Mouse (Mus musculus) lung, embryonic 14.5 days (tissue): ENCODE data around the gene Slc25a41. TPM values are rescaled to one million over a fixed set of nuclear protein-coding genes. Genes with fewer than 3 reads are reported as not detected.
A peak's percentile ranks its signal among the peaks of the same experiment; 100 is the strongest.

Experiments
- ATAC-seq: fragments of 200-750 bp; cut with Nextera tagmentation; 2 replicates; pipeline ENCODE4 v1.8.0; 2017; ENCODE audit warnings: mild to moderate bottlenecking, moderate TSS enrichment, moderate library complexity; ENCODE audit not compliant: insufficient read depth
- DNase-seq: peaks from one replicate; pipeline ENCODE4 v3.0.0-alpha.2; 2015
- H3K27ac ChIP-seq: fragments of 300-500 bp; sonication (generic); 2 replicates; pipeline ENCODE4 v1.5.1; 2014; ENCODE audit warnings: low read depth, mild to moderate bottlenecking, moderate library complexity
- H3K27me3 ChIP-seq: fragments of 300-500 bp; sonication (generic); 2 replicates; pipeline ENCODE4 v1.6.1; 2014; ENCODE audit warnings: low read length, control low read depth; ENCODE audit not compliant: insufficient read depth
- H3K36me3 ChIP-seq: fragments of 300-500 bp; sonication (generic); 2 replicates; pipeline ENCODE4 v1.6.1; 2014; ENCODE audit warnings: control low read depth; ENCODE audit not compliant: insufficient read depth
- H3K4me1 ChIP-seq: fragments of 300-500 bp; sonication (generic); 2 replicates; pipeline ENCODE4 v1.6.1; 2014; ENCODE audit warnings: antibody characterized with exemption, control low read depth; ENCODE audit not compliant: insufficient read depth
- H3K4me2 ChIP-seq: fragments of 300-500 bp; sonication (generic); 2 replicates; pipeline ENCODE4 v1.6.1; 2014; ENCODE audit warnings: mild to moderate bottlenecking
- H3K4me3 ChIP-seq: fragments of 300-500 bp; sonication (generic); 2 replicates; pipeline ENCODE4 v1.5.1; 2014; ENCODE audit warnings: low read depth, low read length
- H3K9ac ChIP-seq: fragments of 300-500 bp; sonication (generic); 2 replicates; pipeline ENCODE4 v1.6.1; 2014
- H3K9me3 ChIP-seq: fragments of 300-500 bp; sonication (generic); 2 replicates; pipeline ENCODE4 v1.6.1; 2016; ENCODE audit warnings: low read depth, low read length, control low read depth
- CTCF ChIP-seq: IDR thresholded peaks from 2 replicates; pipeline ENCODE4 v1.5.1; 2016; ENCODE audit warnings: antibody characterized with exemption, low read depth
- WGBS: fragments of 180-500 bp; shearing (Covaris S2); extraction: QIAGEN DNeasy Blood & Tissue Kit; methylation state at CpG from one replicate; pipeline ENCODE4 v1.1.7; 2014; 5-methylcytosine and 5-hydroxymethylcytosine counted together
- polyA plus RNA-seq: library from polyadenylated mRNA; unstranded; fragments of >200 nt; fragmentation: Nextera tagmentation; extraction: Ambion mirVana; gene quantifications from 2 replicates; pipeline ENCODE4 v1.2.1, GENCODE M21; 2014

Gene Slc25a41
- polyA plus RNA-seq, 1 experiment from 2014 or later: 0.16 TPM

GRCm38 (mm10) chr17:57076916-57077315, 35.5 kb upstream of the Slc25a41 start:
- 42% methylated on average over 3 of the region's 3 CpGs for WGBS
- H3K9ac ChIP-seq: no peak overlapping the region
- no peak overlapping the region for H3K27ac ChIP-seq
- H3K9me3 ChIP-seq: no peaks in the 10 kb centered on the region
- no peaks in the 10 kb centered on the region for H3K36me3 ChIP-seq
- no peak for DNase-seq
- H3K4me1 ChIP-seq: no peaks in the 10 kb centered on the region
- no peak overlapping the region for H3K4me3 ChIP-seq
- no peak for ATAC-seq
- no peaks in the 10 kb centered on the region for H3K27me3 ChIP-seq
- no peak for TF ChIP-seq CTCF
- no peak overlapping the region for H3K4me2 ChIP-seq

- WGBS: 5% methylated on average over 11 of the region's 11 CpGs
- Histone ChIP-seq H3K9me3 (no peaks in the 10 kb centered on the region), H3K4me1 (no peaks in the 10 kb centered on the region), H3K4me2 (peak overlapping the region; percentile 51; the same call in 1 of the 2 replicates), H3K4me3 (peak overlapping the region; percentile 21; the same call in 1 of the 2 replicates), H3K27me3 (no peaks in the 10 kb centered on the region), H3K27ac (no peak overlapping the region), H3K9ac (no peak overlapping the region), H3K36me3 (no peaks in the 10 kb centered on the region)
- no peak for TF ChIP-seq CTCF
- DNase-seq: peak; percentile 84
- ATAC-seq: peak; percentile 62
Observed at GRCm38 (mm10) chr17:57070699-57071098, 29.2 kb upstream of the Slc25a41 start.

- WGBS: 13% methylated on average over 9 of the region's 9 CpGs
- peak; percentile 44; the same call in 1 of the 2 replicates for ATAC-seq
- H3K36me3 ChIP-seq: 0 out of 2 replicates have a peak, but pooled peaks cover 2% of the 10 kb centered on the region
Observed at GRCm38 (mm10) chr17:57070272-57070671, 28.8 kb upstream of the Slc25a41 start.

GRCm38 (mm10) chr17:57066908-57067307, 25.5 kb upstream of the Slc25a41 start:
- TF ChIP-seq CTCF: no peak
- peaks cover 14% of the 10 kb centered on the region for H3K27me3 ChIP-seq
- 49% methylated on average over 5 of the region's 5 CpGs for WGBS

More at GRCm38 (mm10) chr17:57070272-57070671, 28.8 kb upstream of the Slc25a41 start:
- no peak for TF ChIP-seq CTCF
- DNase-seq: no peak
- H3K9ac ChIP-seq: 0 out of 2 replicates have a peak overlapping the region, but pooled peaks have one; percentile 26
- H3K27ac ChIP-seq: peak overlapping the region; percentile 37; the same call in 1 of the 2 replicates
- H3K4me1 ChIP-seq: no peaks in the 10 kb centered on the region
- H3K27me3 ChIP-seq: no peaks in the 10 kb centered on the region
- H3K4me3 ChIP-seq: peak overlapping the region; percentile 21; the same call in 1 of the 2 replicates
- H3K4me2 ChIP-seq: peak overlapping the region; percentile 51
- no peaks in the 10 kb centered on the region for H3K9me3 ChIP-seq

GRCm38 (mm10) chr17:57063031-57063430, 21.6 kb upstream of the Slc25a41 start:
- peak overlapping the region; percentile 47 for H3K4me2 ChIP-seq
- 10% methylated on average over 8 of the region's 8 CpGs for WGBS
- 0 out of 2 replicates have a peak, but pooled peaks cover 4% of the 10 kb centered on the region for H3K36me3 ChIP-seq
- no peak for TF ChIP-seq CTCF
- H3K9me3 ChIP-seq: no peaks in the 10 kb centered on the region
- H3K27me3 ChIP-seq: peaks cover 25% of the 10 kb centered on the region
- peak overlapping the region; percentile 42 for H3K4me3 ChIP-seq
- no peak overlapping the region; the same call in 1 of the 2 replicates for H3K27ac ChIP-seq
- no peak overlapping the region for H3K9ac ChIP-seq
- no peak for ATAC-seq
- peak; percentile 23 for DNase-seq
- H3K4me1 ChIP-seq: no peaks in the 10 kb centered on the region

More at GRCm38 (mm10) chr17:57066908-57067307, 25.5 kb upstream of the Slc25a41 start:
- H3K36me3 ChIP-seq: 0 out of 2 replicates have a peak, but pooled peaks cover 4% of the 10 kb centered on the region
- H3K27ac ChIP-seq: no peak overlapping the region
- no peaks in the 10 kb centered on the region for H3K9me3 ChIP-seq
- DNase-seq: no peak
- no peaks in the 10 kb centered on the region for H3K4me1 ChIP-seq
- H3K4me2 ChIP-seq: no peak overlapping the region
- no peak overlapping the region for H3K4me3 ChIP-seq
- ATAC-seq: no peak
- H3K9ac ChIP-seq: no peak overlapping the region

GRCm38 (mm10) chr17:57062548-57062947, 21.1 kb upstream of the Slc25a41 start:
- H3K9me3 ChIP-seq: no peaks in the 10 kb centered on the region
- no peak for ATAC-seq
- peak overlapping the region; percentile 83 for H3K27ac ChIP-seq
- H3K4me3 ChIP-seq: peak overlapping the region; percentile 42
- peaks cover 25% of the 10 kb centered on the region for H3K27me3 ChIP-seq
- TF ChIP-seq CTCF: no peak
- 2% methylated on average over 22 of the region's 22 CpGs for WGBS
- H3K4me1 ChIP-seq: no peaks in the 10 kb centered on the region
- H3K36me3 ChIP-seq: 0 out of 2 replicates have a peak, but pooled peaks cover 4% of the 10 kb centered on the region
- peak overlapping the region; percentile 50 for H3K9ac ChIP-seq
- no peak for DNase-seq
- peak overlapping the region; percentile 47 for H3K4me2 ChIP-seq

- Histone ChIP-seq H3K4me3 (peak overlapping the region; percentile 42), H3K9ac (peak overlapping the region; percentile 50), H3K4me2 (peak overlapping the region; percentile 47), H3K9me3 (no peaks in the 10 kb centered on the region), H3K4me1 (no peaks in the 10 kb centered on the region), H3K27ac (peak overlapping the region; percentile 83), H3K36me3 (0 out of 2 replicates have a peak, but pooled peaks cover 4% of the 10 kb centered on the region), H3K27me3 (peaks cover 25% of the 10 kb centered on the region)
- ATAC-seq (peak; percentile 13; the same call in 1 of the 2 replicates), DNase-seq (peak; percentile 73)
- no peak for TF ChIP-seq CTCF
- WGBS: under 1% methylated on average over 36 of the region's 39 CpGs
Observed at GRCm38 (mm10) chr17:57062011-57062521, 20.6 kb upstream of the Slc25a41 start.
